8 mouse cellular contexts compared by ENCODE assay signal in the genomic region with DNA sequence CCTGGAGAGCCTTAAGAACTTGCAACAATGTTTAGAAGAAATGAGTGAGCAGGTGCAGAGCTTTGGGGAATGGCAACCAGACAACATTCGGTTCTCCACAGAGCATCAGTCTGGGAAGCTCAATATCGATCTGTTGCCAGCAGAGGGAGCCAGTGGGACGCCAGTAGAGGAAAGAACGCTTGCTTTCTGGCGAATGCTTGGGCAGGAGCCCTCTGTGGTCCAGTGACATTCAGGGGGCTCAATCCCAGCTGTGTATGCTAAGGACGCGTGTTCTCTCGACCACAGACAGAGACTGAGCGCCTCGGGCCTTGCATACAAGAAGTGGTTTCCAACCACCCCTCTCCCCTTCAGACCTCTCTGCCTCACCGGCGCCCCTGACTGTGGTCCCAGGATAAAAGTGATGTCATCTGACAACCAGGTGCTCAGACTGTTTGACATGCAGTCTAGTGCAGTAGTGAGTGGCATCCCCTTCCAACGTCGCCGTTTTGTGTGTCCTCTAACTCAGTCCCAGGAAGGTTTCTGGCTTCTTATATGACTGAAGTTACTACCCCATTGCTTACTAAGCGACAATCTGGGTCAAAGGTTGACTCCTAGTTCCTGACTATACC. TPM values are rescaled to one million over a fixed set of nuclear protein-coding genes. Genes with fewer than 3 reads are reported as not detected.
DNase-seq lines count a peak whose midpoint lies in the region; ATAC-seq and TF ChIP-seq lines count a peak whose summit lies in the region.

No protein-coding gene starts in this region.

- no peaks in the 10 kb centered on the region for H3K79me2 ChIP-seq in heart, adult 2 months (replicated peaks; ENCODE audit: control insufficient read depth, insufficient read depth, low read length)

- no peak overlapping the region for H3K9ac ChIP-seq in embryonic facial prominence, embryonic 13.5 days
- no peak overlapping the region for H3K9ac ChIP-seq in heart, adult 2 months (ENCODE audit: low read depth, low read length)
- H3K9ac ChIP-seq in limb, embryonic 11.5 days (ENCODE audit: low read length): no peak overlapping the region
- H3K9ac ChIP-seq in stomach, embryonic 16.5 days (ENCODE audit: low read length): peak overlapping the region; percentile 29; the same call in 1 of the 2 replicates

- H3K4me2 ChIP-seq in embryonic facial prominence, embryonic 13.5 days: peak overlapping the region; percentile 42
- 0 out of 2 replicates have a peak overlapping the region, but pooled peaks have one; percentile 15 for H3K4me2 ChIP-seq in limb, embryonic 11.5 days (ENCODE audit: low read depth, severe bottlenecking)
- H3K4me2 ChIP-seq in stomach, embryonic 16.5 days (ENCODE audit: low read depth, low read length): peak overlapping the region; percentile 38

- peak; percentile 95 for TF ChIP-seq CTCF in heart, adult 2 months (IDR thresholded peaks at IDR 0.05)
- peak; percentile 95 for TF ChIP-seq CTCF in kidney, adult 2 months (conservative IDR thresholded peaks at IDR 0.05; ENCODE audit: insufficient read depth, insufficient read length, low read depth, low read length)

- ATAC-seq in embryonic facial prominence, embryonic 13.5 days (ENCODE audit: insufficient number of reproducible peaks, insufficient read depth, low FRiP score, low TSS enrichment, low read depth): no peak
- no peak for ATAC-seq in limb, embryonic 11.5 days (ENCODE audit: insufficient number of reproducible peaks, low FRiP score, low TSS enrichment, low read depth)
- peak; percentile 37; the same call in 1 of the 2 replicates for ATAC-seq in stomach, embryonic 16.5 days (ENCODE audit: insufficient read depth, low FRiP score)

- TF ChIP-seq POLR2A in heart, adult 2 months (IDR thresholded peaks at IDR 0.05; ENCODE audit: insufficient read depth, low read depth, low read length): no peak
- TF ChIP-seq POLR2A in kidney, adult 2 months (IDR thresholded peaks at IDR 0.05; ENCODE audit: low read depth, low read length): no peak

- intact Hi-C loops in heart, adult 2 months (cut with DNase I): no loop called here

- DNase-seq in B cell, adult 2 months: peak; percentile 77 to 79
- peak; percentile 82 to 87 for DNase-seq in adrenal gland, postnatal 36 days
- peak; percentile 63 to 79 for DNase-seq in heart, adult 2 months
- peak; percentile 76 for DNase-seq in kidney, adult 2 months
- DNase-seq in limb, embryonic 11.5 days (ENCODE audit: low spot score): peak; percentile 85
- peak; percentile 63 to 72 for DNase-seq in natural killer cell, adult 2 months (ENCODE audit: low spot score in 2 of 2)

- H3K4me1 ChIP-seq in embryonic facial prominence, embryonic 13.5 days: peaks cover 4% of the 10 kb centered on the region
- H3K4me1 ChIP-seq in heart, adult 2 months (ENCODE audit: control insufficient read depth, insufficient read depth, low read length): no peaks in the 10 kb centered on the region
- no peaks in the 10 kb centered on the region for H3K4me1 ChIP-seq in kidney, adult 2 months (ENCODE audit: control insufficient read depth, insufficient read depth, low read length)
- no peaks in the 10 kb centered on the region for H3K4me1 ChIP-seq in limb, embryonic 11.5 days (ENCODE audit: control insufficient read depth, insufficient read depth, low read length)
- no peaks in the 10 kb centered on the region for H3K4me1 ChIP-seq in stomach, embryonic 16.5 days (ENCODE audit: control insufficient read depth, insufficient read depth, low read length)

- H3K9me3 ChIP-seq in embryonic facial prominence, embryonic 13.5 days: 0 out of 2 replicates have a peak, but pooled peaks cover 4% of the 10 kb centered on the region
- no peaks in the 10 kb centered on the region for H3K9me3 ChIP-seq in limb, embryonic 11.5 days (ENCODE audit: control insufficient read depth, low read length)
- no peaks in the 10 kb centered on the region for H3K9me3 ChIP-seq in stomach, embryonic 16.5 days (replicated peaks; ENCODE audit: control insufficient read depth, low read length)

- no peaks in the 10 kb centered on the region for H3K27me3 ChIP-seq in embryonic facial prominence, embryonic 13.5 days
- no peaks in the 10 kb centered on the region for H3K27me3 ChIP-seq in heart, adult 2 months (ENCODE audit: control insufficient read depth, insufficient read depth, low read length)
- H3K27me3 ChIP-seq in kidney, adult 2 months (replicated peaks; ENCODE audit: control insufficient read depth, insufficient read depth, low read length): no peaks in the 10 kb centered on the region
- no peaks in the 10 kb centered on the region for H3K27me3 ChIP-seq in limb, embryonic 11.5 days (ENCODE audit: control insufficient read depth, insufficient read depth, low read length)
- H3K27me3 ChIP-seq in stomach, embryonic 16.5 days (ENCODE audit: control insufficient read depth, insufficient read depth, low read length): no peaks in the 10 kb centered on the region

- no peak for TF ChIP-seq EP300 in heart, adult 2 months (IDR thresholded peaks at IDR 0.05; ENCODE audit: insufficient read depth, low read depth, low read length)

- no peaks in the 10 kb centered on the region for H3K36me3 ChIP-seq in embryonic facial prominence, embryonic 13.5 days
- H3K36me3 ChIP-seq in heart, adult 2 months (ENCODE audit: control insufficient read depth, insufficient read depth, low read length): no peaks in the 10 kb centered on the region
- H3K36me3 ChIP-seq in kidney, adult 2 months (ENCODE audit: control insufficient read depth, insufficient read depth, low read length): no peaks in the 10 kb centered on the region
- H3K36me3 ChIP-seq in limb, embryonic 11.5 days (ENCODE audit: control insufficient read depth, insufficient read depth, low read length): no peaks in the 10 kb centered on the region
- H3K36me3 ChIP-seq in stomach, embryonic 16.5 days (ENCODE audit: control insufficient read depth, insufficient read depth, low read length): no peaks in the 10 kb centered on the region

- WGBS in embryonic facial prominence, embryonic 13.5 days: 16% methylated on average over 16 of the region's 16 CpGs
- 13% methylated on average over 16 of the region's 16 CpGs for WGBS in heart, adult 2 months
- 13% methylated on average over 16 of the region's 16 CpGs for WGBS in kidney, adult 2 months
- 18% methylated on average over 16 of the region's 16 CpGs for WGBS in limb, embryonic 11.5 days
- WGBS in stomach, embryonic 16.5 days: 14% methylated on average over 16 of the region's 16 CpGs

- H3K27ac ChIP-seq in embryonic facial prominence, embryonic 13.5 days: no peak overlapping the region
- H3K27ac ChIP-seq in heart, adult 2 months: no peak overlapping the region
- no peak overlapping the region for H3K27ac ChIP-seq in kidney, adult 2 months (ENCODE audit: insufficient read depth, low read depth, low read length)
- H3K27ac ChIP-seq in limb, embryonic 11.5 days (replicated peaks; ENCODE audit: low read depth, low read length): no peak overlapping the region
- no peak overlapping the region for H3K27ac ChIP-seq in stomach, embryonic 16.5 days (ENCODE audit: low read length)

- no peak overlapping the region for H3K4me3 ChIP-seq in embryonic facial prominence, embryonic 13.5 days
- no peak overlapping the region for H3K4me3 ChIP-seq in heart, adult 2 months
- H3K4me3 ChIP-seq in kidney, adult 2 months (ENCODE audit: insufficient read depth, low read depth, low read length): no peak overlapping the region
- no peak overlapping the region for H3K4me3 ChIP-seq in limb, embryonic 11.5 days (ENCODE audit: low read depth, low read length)
- peak overlapping the region; percentile 19 for H3K4me3 ChIP-seq in stomach, embryonic 16.5 days (replicated peaks; ENCODE audit: low read length)

RNA-seq across cellular contexts. Expression of a gene that starts 16.9 kb away (rescaled TPM):
- not detected for total RNA-seq in adrenal gland, postnatal 36 days (2021)
- polyA plus RNA-seq in embryonic facial prominence, embryonic 13.5 days (2015; fragmentation: Nextera tagmentation; extraction: Ambion mirVana): 0.52 and 0.79 TPM in 2 replicates
- total RNA-seq in heart, adult 2 months (2021): not detected
- polyA plus RNA-seq in heart, adult 2 months (2012; rRNA removed): 0.47 TPM in 1 of 2 replicates, not detected in the other
- polyA plus RNA-seq in kidney, adult 2 months (2012; rRNA removed): 0.80 and 1.3 TPM in 2 replicates
- polyA plus RNA-seq in limb, embryonic 11.5 days (2014; fragmentation: Nextera tagmentation; extraction: Ambion mirVana): not detected in 2 replicates
- polyA plus RNA-seq in stomach, embryonic 16.5 days (2015; fragmentation: Nextera tagmentation; extraction: Ambion mirVana): 10.2 and 14.0 TPM in 2 replicates

RNA-seq across cellular contexts. Expression of a gene that starts 17.2 kb away (rescaled TPM):
- total RNA-seq in adrenal gland, postnatal 36 days (2021): not detected
- 0.27 and 0.28 TPM in 2 replicates for polyA plus RNA-seq in embryonic facial prominence, embryonic 13.5 days (2015; fragmentation: Nextera tagmentation; extraction: Ambion mirVana)
- total RNA-seq in heart, adult 2 months (2021): not detected
- not detected in 2 replicates for polyA plus RNA-seq in heart, adult 2 months (2012; rRNA removed)
- 0.07 and 0.08 TPM in 2 replicates for polyA plus RNA-seq in kidney, adult 2 months (2012; rRNA removed)
- polyA plus RNA-seq in limb, embryonic 11.5 days (2014; fragmentation: Nextera tagmentation; extraction: Ambion mirVana): not detected in 2 replicates
- polyA plus RNA-seq in stomach, embryonic 16.5 days (2015; fragmentation: Nextera tagmentation; extraction: Ambion mirVana): 115 and 211 TPM in 2 replicates

RNA-seq across cellular contexts. Expression of a gene that starts 32.5 kb away (rescaled TPM):
- total RNA-seq in adrenal gland, postnatal 36 days (2021): 1 to 10 TPM in 1 of 2 experiments, under 1 TPM in 1; 0.56 to 1.4 TPM
- polyA plus RNA-seq in embryonic facial prominence, embryonic 13.5 days (2015; fragmentation: Nextera tagmentation; extraction: Ambion mirVana): 0.10 TPM in 1 of 2 replicates, not detected in the other
- under 1 TPM; 0.27 to 0.29 TPM for total RNA-seq in heart, adult 2 months (2021)
- 0.94 and 1.1 TPM in 2 replicates for polyA plus RNA-seq in heart, adult 2 months (2012; rRNA removed)
- 0.67 and 1.3 TPM in 2 replicates for polyA plus RNA-seq in kidney, adult 2 months (2012; rRNA removed)
- polyA plus RNA-seq in limb, embryonic 11.5 days (2014; fragmentation: Nextera tagmentation; extraction: Ambion mirVana): not detected in 2 replicates
- polyA plus RNA-seq in stomach, embryonic 16.5 days (2015; fragmentation: Nextera tagmentation; extraction: Ambion mirVana): 7.7 and 24.9 TPM in 2 replicates

RNA-seq across cellular contexts. Expression of a gene that starts 42.0 kb away (rescaled TPM):
- total RNA-seq in adrenal gland, postnatal 36 days (2021): not detected
- polyA plus RNA-seq in embryonic facial prominence, embryonic 13.5 days (2015; fragmentation: Nextera tagmentation; extraction: Ambion mirVana): not detected in 2 replicates
- total RNA-seq in heart, adult 2 months (2021): not detected
- not detected in 2 replicates for polyA plus RNA-seq in heart, adult 2 months (2012; rRNA removed)
- not detected in 2 replicates for polyA plus RNA-seq in kidney, adult 2 months (2012; rRNA removed)
- polyA plus RNA-seq in limb, embryonic 11.5 days (2014; fragmentation: Nextera tagmentation; extraction: Ambion mirVana): not detected in 2 replicates
- 2.9 and 4.5 TPM in 2 replicates for polyA plus RNA-seq in stomach, embryonic 16.5 days (2015; fragmentation: Nextera tagmentation; extraction: Ambion mirVana)

RNA-seq across cellular contexts. Expression of a gene that starts 51.4 kb away (rescaled TPM):
- total RNA-seq in adrenal gland, postnatal 36 days (2021): not detected
- 1.5 and 1.9 TPM in 2 replicates for polyA plus RNA-seq in embryonic facial prominence, embryonic 13.5 days (2015; fragmentation: Nextera tagmentation; extraction: Ambion mirVana)
- not detected for total RNA-seq in heart, adult 2 months (2021)
- polyA plus RNA-seq in heart, adult 2 months (2012; rRNA removed): not detected in 2 replicates
- polyA plus RNA-seq in kidney, adult 2 months (2012; rRNA removed): 0.19 and 0.38 TPM in 2 replicates
- 0.72 and 1.1 TPM in 2 replicates for polyA plus RNA-seq in limb, embryonic 11.5 days (2014; fragmentation: Nextera tagmentation; extraction: Ambion mirVana)
- polyA plus RNA-seq in stomach, embryonic 16.5 days (2015; fragmentation: Nextera tagmentation; extraction: Ambion mirVana): 1.3 and 2.0 TPM in 2 replicates

Comparison
In these comparisons a context has a peak if more than half of its experiments do, and no peak if none do; other contexts are left out.
1. RNA of a gene that starts 17.2 kb away (polyA plus RNA-seq): 115 to 211 TPM in stomach, embryonic 16.5 days; 0.27 to 0.28 TPM in embryonic facial prominence, embryonic 13.5 days, 0.07 to 0.08 TPM in kidney, adult 2 months, not detected in heart, adult 2 months and not detected in limb, embryonic 11.5 days; every median in the first group is over 10 times any median in the second.
2. Peak in every context shown above with its lines, with median percentiles within 50 percentile points of each other: DNase-seq and H3K4me2 ChIP-seq.